Comparison of ENCODE assay signal across 16 mouse cellular contexts in the genomic region with DNA sequence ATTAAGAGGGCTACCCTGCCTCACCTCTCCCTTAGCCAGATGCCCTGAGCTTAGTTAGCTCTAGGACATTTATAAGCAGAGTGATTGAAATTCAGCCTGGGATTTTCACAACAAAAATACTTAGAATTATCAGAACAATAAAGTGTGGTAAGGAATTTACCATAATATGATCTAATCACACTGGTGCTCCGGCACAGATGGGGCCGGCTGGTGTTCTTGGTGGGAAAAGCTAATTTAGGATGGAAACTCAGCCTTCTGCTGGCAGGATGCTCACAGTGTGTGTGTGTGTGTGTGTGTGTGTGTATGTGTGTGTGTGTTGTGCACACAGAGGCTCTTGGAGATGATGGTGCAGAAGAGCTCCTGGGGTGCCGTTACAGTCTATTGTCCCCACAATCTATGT.
"Had no signal": no experiment of that assay in that cellular context is flagged by ENCODE, and none has a peak within 500 bp of the region (broad histone marks: within the 10 kb centered on the region; RNA-seq: fewer than 3 reads in every experiment).

No protein-coding gene starts in this region.

- H3K9me3 ChIP-seq: limb, embryonic 12.5 days; liver, embryonic 13.5 days had no signal

- H3K27ac ChIP-seq: kidney, postnatal 0 days; layer of hippocampus, adult 2 months; limb, embryonic 12.5 days; liver, embryonic 13.5 days had no signal

- ATAC-seq: intestine, embryonic 16.5 days had no signal

- H3K4me2 ChIP-seq: limb, embryonic 12.5 days; liver, embryonic 13.5 days; midbrain, embryonic 11.5 days had no signal

- H3K4me3 ChIP-seq: layer of hippocampus, adult 2 months; limb, embryonic 12.5 days; liver, embryonic 13.5 days had no signal

- DNase-seq: kidney, adult 18-20 months; kidney, adult 9 months; kidney, postnatal 36 days; liver; liver, embryonic 13.5 days; lung, adult 2 months; lung, postnatal 14 days; midbrain, embryonic 14.5 days; thymus, adult 2 months; thymus, postnatal 14 days; thymus, postnatal 4 days had no signal

- H3K4me1 ChIP-seq: liver, embryonic 13.5 days had no signal

- H3K27me3 ChIP-seq: limb, embryonic 12.5 days; liver, embryonic 13.5 days had no signal

- H3K9ac ChIP-seq: limb, embryonic 12.5 days; liver, embryonic 13.5 days had no signal
